Mouse (Mus musculus): ENCODE measurements around the gene Csnka2ip. TPM values are rescaled to one million over a fixed set of nuclear protein-coding genes. Genes with fewer than 3 reads are reported as not detected.

Gene Csnka2ip
- polyA plus RNA-seq, 1 experiment = not detected

- H3K79me2 ChIP-seq (ENCODE audit: control insufficient read depth, insufficient read depth) = no peaks in the 10 kb centered on the region
- no peak overlapping the region for H3K4me3 ChIP-seq
- H3K27me3 ChIP-seq (ENCODE audit: control insufficient read depth, insufficient read depth, insufficient read length) = no peaks in the 10 kb centered on the region
- H3ac ChIP-seq (ENCODE audit: control insufficient read depth, insufficient read length) = no peak overlapping the region
- TF ChIP-seq REST (IDR thresholded peaks at IDR 0.05; ENCODE audit: insufficient read depth, insufficient read length) (no peak), MYOD1 (IDR thresholded peaks at IDR 0.05; ENCODE audit: control insufficient read depth in 1 of 3, insufficient read length in 2 of 3, low read depth in 2 of 3) (no peak), USF1 (IDR thresholded peaks at IDR 0.05; ENCODE audit: low read depth) (no peak), TCF3 (IDR thresholded peaks at IDR 0.05; ENCODE audit: insufficient read length, low read depth) (no peak), MYOG (IDR thresholded peaks at IDR 0.05; ENCODE audit: control insufficient read depth in 1 of 3, insufficient read depth in 1 of 3, insufficient read length in 2 of 3, low read depth in 2 of 3) (no peak), POLR2AphosphoS2 (IDR thresholded peaks at IDR 0.05; ENCODE audit: insufficient read length, low read depth) (no peak), MAX (IDR thresholded peaks at IDR 0.05; ENCODE audit: low read depth) (no peak), CEBPB (IDR thresholded peaks at IDR 0.05; ENCODE audit: insufficient read depth, poor library complexity, severe bottlenecking) (no peak), TCF12 (IDR thresholded peaks at IDR 0.05; ENCODE audit: insufficient read depth, poor library complexity, severe bottlenecking) (no peak), POLR2A (IDR thresholded peaks at IDR 0.05; ENCODE audit: insufficient read length, low read depth) (no peak), E2F4 (IDR thresholded peaks at IDR 0.05; ENCODE audit: insufficient read depth) (no peak), SRF (IDR thresholded peaks at IDR 0.05; ENCODE audit: control insufficient read depth, insufficient read length, low read depth) (no peak)
- H3K4me2 ChIP-seq (ENCODE audit: low read depth) = no peak overlapping the region
- H3K36me3 ChIP-seq (ENCODE audit: control insufficient read depth, insufficient read depth) = no peaks in the 10 kb centered on the region
These were observed 17.9 kb upstream of the Csnka2ip start for GRCm38 (mm10) chr16:64620116-64620515.

- H3ac ChIP-seq (ENCODE audit: control insufficient read depth, insufficient read length) = no peak overlapping the region
- H3K27me3 ChIP-seq (ENCODE audit: control insufficient read depth, insufficient read depth, insufficient read length) = no peaks in the 10 kb centered on the region
- H3K4me3 ChIP-seq = no peak overlapping the region
- H3K36me3 ChIP-seq (ENCODE audit: control insufficient read depth, insufficient read depth) = no peaks in the 10 kb centered on the region
- no peaks in the 10 kb centered on the region for H3K79me2 ChIP-seq (ENCODE audit: control insufficient read depth, insufficient read depth)
- no peak overlapping the region for H3K4me2 ChIP-seq (ENCODE audit: low read depth)
- no peak for TF ChIP-seq TCF12 (IDR thresholded peaks at IDR 0.05; ENCODE audit: insufficient read depth, poor library complexity, severe bottlenecking)
- no peak for TF ChIP-seq MAX (IDR thresholded peaks at IDR 0.05; ENCODE audit: low read depth)
- TF ChIP-seq MYOG (IDR thresholded peaks at IDR 0.05; ENCODE audit: control insufficient read depth in 1 of 3, insufficient read depth in 1 of 3, insufficient read length in 2 of 3, low read depth in 2 of 3) = no peak
- no peak for TF ChIP-seq REST (IDR thresholded peaks at IDR 0.05; ENCODE audit: insufficient read depth, insufficient read length)
- no peak for TF ChIP-seq POLR2AphosphoS2 (IDR thresholded peaks at IDR 0.05; ENCODE audit: insufficient read length, low read depth)
- TF ChIP-seq SRF (IDR thresholded peaks at IDR 0.05; ENCODE audit: control insufficient read depth, insufficient read length, low read depth) = no peak
- TF ChIP-seq E2F4 (IDR thresholded peaks at IDR 0.05; ENCODE audit: insufficient read depth) = no peak
- TF ChIP-seq POLR2A (IDR thresholded peaks at IDR 0.05; ENCODE audit: insufficient read length, low read depth) = no peak
- no peak for TF ChIP-seq MYOD1 (IDR thresholded peaks at IDR 0.05; ENCODE audit: control insufficient read depth in 1 of 3, insufficient read length in 2 of 3, low read depth in 2 of 3)
These were observed 12.4 kb upstream of the Csnka2ip start for GRCm38 (mm10) chr16:64614648-64615047.

DNA sequence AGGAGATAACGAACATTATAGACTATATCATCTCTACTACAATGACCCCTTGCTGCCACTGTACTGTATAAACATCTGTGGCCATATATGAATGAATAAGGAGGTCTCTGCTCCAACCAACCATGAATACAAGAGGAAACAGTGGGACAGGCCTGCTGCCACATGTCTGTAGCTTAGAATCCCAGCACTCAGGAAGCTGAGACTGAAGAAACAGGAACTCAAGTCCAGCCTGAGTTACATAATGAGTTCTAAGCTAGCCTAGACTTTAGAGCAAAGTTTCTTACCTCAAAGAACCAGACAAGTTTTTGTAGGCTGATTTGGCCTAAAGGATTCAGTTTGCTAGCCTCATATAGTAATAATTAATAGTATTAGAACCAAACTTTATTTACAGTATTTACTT, 5.6 kb upstream of the Csnka2ip start:
- Histone ChIP-seq H3ac (ENCODE audit: control insufficient read depth, insufficient read length) (no peak overlapping the region), H3K27me3 (ENCODE audit: control insufficient read depth, insufficient read depth, insufficient read length) (no peaks in the 10 kb centered on the region), H3K79me2 (ENCODE audit: control insufficient read depth, insufficient read depth) (no peaks in the 10 kb centered on the region), H3K4me2 (ENCODE audit: low read depth) (no peak overlapping the region), H3K4me3 (no peak overlapping the region), H3K36me3 (ENCODE audit: control insufficient read depth, insufficient read depth) (no peaks in the 10 kb centered on the region)
- TF ChIP-seq MYOD1 (IDR thresholded peaks at IDR 0.05; ENCODE audit: control insufficient read depth in 1 of 3, insufficient read length in 2 of 3, low read depth in 2 of 3) = no peak
- no peak for TF ChIP-seq POLR2AphosphoS2 (IDR thresholded peaks at IDR 0.05; ENCODE audit: insufficient read length, low read depth)
- no peak for TF ChIP-seq E2F4 (IDR thresholded peaks at IDR 0.05; ENCODE audit: insufficient read depth)
- TF ChIP-seq POLR2A (IDR thresholded peaks at IDR 0.05; ENCODE audit: insufficient read length, low read depth) = no peak
- TF ChIP-seq MAX (IDR thresholded peaks at IDR 0.05; ENCODE audit: low read depth) = no peak
- no peak for TF ChIP-seq REST (IDR thresholded peaks at IDR 0.05; ENCODE audit: insufficient read depth, insufficient read length)
- TF ChIP-seq TCF12 (IDR thresholded peaks at IDR 0.05; ENCODE audit: insufficient read depth, poor library complexity, severe bottlenecking) = no peak
- no peak for TF ChIP-seq TCF3 (IDR thresholded peaks at IDR 0.05; ENCODE audit: insufficient read length, low read depth)
- no peak for TF ChIP-seq SRF (IDR thresholded peaks at IDR 0.05; ENCODE audit: control insufficient read depth, insufficient read length, low read depth)
- TF ChIP-seq USF1 (IDR thresholded peaks at IDR 0.05; ENCODE audit: low read depth) = no peak

DNA sequence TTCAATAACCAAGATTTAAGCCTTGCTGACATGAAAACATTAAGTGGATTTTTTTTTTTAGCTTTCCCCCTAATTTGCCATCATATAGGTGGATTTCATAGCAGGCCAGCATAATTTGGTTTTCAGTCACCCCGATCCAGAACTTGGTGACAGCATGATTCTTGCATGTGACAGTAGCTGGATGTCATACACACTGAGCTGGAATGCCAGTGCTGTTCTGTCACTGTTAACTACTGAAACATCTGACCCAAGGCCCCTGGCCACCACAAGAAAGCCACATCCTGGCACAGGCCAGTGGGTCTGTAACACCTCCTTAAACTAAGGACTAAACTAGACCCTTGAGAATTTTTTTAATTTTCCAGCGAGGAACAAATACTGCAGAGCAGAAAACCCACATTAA, 15.4 kb downstream of the Csnka2ip start:
- H3K4me2 ChIP-seq (ENCODE audit: low read depth) = no peak overlapping the region
- no peak overlapping the region for H3ac ChIP-seq (ENCODE audit: control insufficient read depth, insufficient read length)
- no peaks in the 10 kb centered on the region for H3K27me3 ChIP-seq (ENCODE audit: control insufficient read depth, insufficient read depth, insufficient read length)
- no peak for TF ChIP-seq MAX (IDR thresholded peaks at IDR 0.05; ENCODE audit: low read depth)
- no peak for TF ChIP-seq MYOG (IDR thresholded peaks at IDR 0.05; ENCODE audit: control insufficient read depth in 1 of 3, insufficient read depth in 1 of 3, insufficient read length in 2 of 3, low read depth in 2 of 3)
- no peak for TF ChIP-seq REST (IDR thresholded peaks at IDR 0.05; ENCODE audit: insufficient read depth, insufficient read length)
- no peak for TF ChIP-seq USF1 (IDR thresholded peaks at IDR 0.05; ENCODE audit: low read depth)
- H3K4me3 ChIP-seq = no peak overlapping the region
- H3K79me2 ChIP-seq (ENCODE audit: control insufficient read depth, insufficient read depth) = no peaks in the 10 kb centered on the region
- no peaks in the 10 kb centered on the region for H3K36me3 ChIP-seq (ENCODE audit: control insufficient read depth, insufficient read depth)

- no peak overlapping the region for H3ac ChIP-seq (ENCODE audit: control insufficient read depth, insufficient read length)
- no peak for TF ChIP-seq CEBPB (IDR thresholded peaks at IDR 0.05; ENCODE audit: insufficient read depth, poor library complexity, severe bottlenecking)
- no peak for TF ChIP-seq POLR2AphosphoS2 (IDR thresholded peaks at IDR 0.05; ENCODE audit: insufficient read length, low read depth)
- TF ChIP-seq USF1 (IDR thresholded peaks at IDR 0.05; ENCODE audit: low read depth) = no peak
- TF ChIP-seq E2F4 (IDR thresholded peaks at IDR 0.05; ENCODE audit: insufficient read depth) = no peak
- TF ChIP-seq POLR2A (IDR thresholded peaks at IDR 0.05; ENCODE audit: insufficient read length, low read depth) = no peak
- no peak for TF ChIP-seq SRF (IDR thresholded peaks at IDR 0.05; ENCODE audit: control insufficient read depth, insufficient read length, low read depth)
- no peak for TF ChIP-seq MAX (IDR thresholded peaks at IDR 0.05; ENCODE audit: low read depth)
- TF ChIP-seq MYOD1 (IDR thresholded peaks at IDR 0.05; ENCODE audit: control insufficient read depth in 1 of 3, insufficient read length in 2 of 3, low read depth in 2 of 3) = no peak
- TF ChIP-seq TCF3 (IDR thresholded peaks at IDR 0.05; ENCODE audit: insufficient read length, low read depth) = no peak
- no peak for TF ChIP-seq REST (IDR thresholded peaks at IDR 0.05; ENCODE audit: insufficient read depth, insufficient read length)
- TF ChIP-seq MYOG (IDR thresholded peaks at IDR 0.05; ENCODE audit: control insufficient read depth in 1 of 3, insufficient read depth in 1 of 3, insufficient read length in 2 of 3, low read depth in 2 of 3) = no peak
- no peak for TF ChIP-seq TCF12 (IDR thresholded peaks at IDR 0.05; ENCODE audit: insufficient read depth, poor library complexity, severe bottlenecking)
- H3K79me2 ChIP-seq (ENCODE audit: control insufficient read depth, insufficient read depth) = no peaks in the 10 kb centered on the region
- H3K27me3 ChIP-seq (ENCODE audit: control insufficient read depth, insufficient read depth, insufficient read length) = no peaks in the 10 kb centered on the region
- no peak overlapping the region for H3K4me2 ChIP-seq (ENCODE audit: low read depth)
- H3K36me3 ChIP-seq (ENCODE audit: control insufficient read depth, insufficient read depth) = no peaks in the 10 kb centered on the region
- H3K4me3 ChIP-seq = no peak overlapping the region
These were observed 16.0 kb downstream of the Csnka2ip start for GRCm38 (mm10) chr16:64586262-64586619.

Data from myocyte (in vitro differentiated cells).